Mouse (Mus musculus): ENCODE measurements at regions not wholly inside any gene's neighbourhood (a gene's known extent, or its start where the extent isn't known, plus 50 kb on each side); places are given as distances from the start of the nearest gene placed in this dataset.

- DNase-seq (ENCODE audit: extremely low spot score) = no peak
Measured at GRCm38 (mm10) chr12:59599785-59600184, 380.3 kb upstream of the Fbxo33 start.

GRCm38 (mm10) chr12:59589354-59589753 is 369.8 kb upstream of the Fbxo33 start:
- DNase-seq (ENCODE audit: extremely low spot score) = no peak

GRCm38 (mm10) chr12:59582587-59582986 is 363.1 kb upstream of the Fbxo33 start:
- no peak for DNase-seq (ENCODE audit: extremely low spot score)

- DNase-seq (ENCODE audit: extremely low spot score) = no peak
Measured at GRCm38 (mm10) chr12:59579694-59580093, 360.2 kb upstream of the Fbxo33 start.

GRCm38 (mm10) chr12:59563960-59564359 is 344.4 kb upstream of the Fbxo33 start:
- DNase-seq (ENCODE audit: extremely low spot score) = no peak

- no peak for DNase-seq (ENCODE audit: extremely low spot score)
Measured at GRCm38 (mm10) chr12:59539788-59540187, 320.3 kb upstream of the Fbxo33 start.

- DNase-seq (ENCODE audit: extremely low spot score) = no peak
Measured at GRCm38 (mm10) chr12:59530521-59530920, 311.0 kb upstream of the Fbxo33 start.

GRCm38 (mm10) chr12:59523368-59523767 is 303.8 kb upstream of the Fbxo33 start:
- no peak for DNase-seq (ENCODE audit: extremely low spot score)

- DNase-seq (ENCODE audit: extremely low spot score) = no peak
Measured at GRCm38 (mm10) chr12:59521946-59522345, 302.4 kb upstream of the Fbxo33 start.

- no peak for DNase-seq (ENCODE audit: extremely low spot score)
Measured at GRCm38 (mm10) chr12:59509857-59510256, 290.3 kb upstream of the Fbxo33 start.

- no peak for DNase-seq (ENCODE audit: extremely low spot score)
Measured at GRCm38 (mm10) chr12:59509175-59509574, 289.6 kb upstream of the Fbxo33 start.

GRCm38 (mm10) chr12:59507431-59507830 is 287.9 kb upstream of the Fbxo33 start:
- DNase-seq (ENCODE audit: extremely low spot score) = no peak

- no peak for DNase-seq (ENCODE audit: extremely low spot score)
Measured at GRCm38 (mm10) chr12:59497434-59497833, 277.9 kb upstream of the Fbxo33 start.

- no peak for DNase-seq (ENCODE audit: extremely low spot score)
Measured at GRCm38 (mm10) chr12:59488019-59488418, 268.5 kb upstream of the Fbxo33 start.

- no peak for DNase-seq (ENCODE audit: extremely low spot score)
Measured at GRCm38 (mm10) chr12:59487507-59487906, 268.0 kb upstream of the Fbxo33 start.

GRCm38 (mm10) chr12:59460997-59461961 is 241.8 kb upstream of the Fbxo33 start:
- DNase-seq (ENCODE audit: extremely low spot score) = no peak

GRCm38 (mm10) chr12:59456175-59456851 is 236.8 kb upstream of the Fbxo33 start:
- DNase-seq (ENCODE audit: extremely low spot score) = no peak

- no peak for DNase-seq (ENCODE audit: extremely low spot score)
Measured at GRCm38 (mm10) chr12:59415051-59415450, 195.5 kb upstream of the Fbxo33 start.

GRCm38 (mm10) chr12:59411491-59411890 is 192.0 kb upstream of the Fbxo33 start:
- DNase-seq (ENCODE audit: extremely low spot score) = no peak

GRCm38 (mm10) chr12:59391103-59391502 is 171.6 kb upstream of the Fbxo33 start:
- DNase-seq (ENCODE audit: extremely low spot score) = no peak

GRCm38 (mm10) chr12:59382812-59383211 is 163.3 kb upstream of the Fbxo33 start:
- DNase-seq (ENCODE audit: extremely low spot score) = peak; percentile 45

- DNase-seq (ENCODE audit: extremely low spot score) = no peak
Measured at GRCm38 (mm10) chr12:59341586-59341985, 122.1 kb upstream of the Fbxo33 start.

GRCm38 (mm10) chr12:59330753-59331152 is 111.2 kb upstream of the Fbxo33 start:
- DNase-seq (ENCODE audit: extremely low spot score) = no peak
